ENCODE assay signal across 10 mouse cellular contexts in genomic region chr13:64205186-64205585, GRCm38 (mm10). TPM values are rescaled to one million over a fixed set of nuclear protein-coding genes. Genes with fewer than 3 reads are reported as not detected.
DNase-seq lines count a peak whose midpoint lies in the region; ATAC-seq lines count a peak whose summit lies in the region.
"Had no signal": no experiment of that assay in that cellular context is flagged by ENCODE, and none has a peak within 500 bp of the region (broad histone marks: within the 10 kb centered on the region; RNA-seq: fewer than 3 reads in every experiment).

No protein-coding gene starts in this region.

- no peaks in the 10 kb centered on the region for H3K27me3 ChIP-seq in heart, embryonic 14.5 days (ENCODE audit: control insufficient read depth, insufficient read depth, low read length)
- no peaks in the 10 kb centered on the region for H3K27me3 ChIP-seq in hindbrain, embryonic 12.5 days
- H3K27me3 ChIP-seq in lung, embryonic 16.5 days (ENCODE audit: control insufficient read depth, insufficient read depth, low read depth, low read length), result no peaks in the 10 kb centered on the region
- H3K27me3 ChIP-seq: embryonic facial prominence, embryonic 15.5 days had no signal

- no peak overlapping the region for H3K4me3 ChIP-seq in heart, embryonic 14.5 days (ENCODE audit: control insufficient read depth in 1 of 2, insufficient read depth in 1 of 2, low read depth in 1 of 2, low read length in 2 of 2)
- H3K4me3 ChIP-seq in hindbrain, embryonic 12.5 days, result no peak overlapping the region
- no peak overlapping the region for H3K4me3 ChIP-seq in lung, embryonic 16.5 days (ENCODE audit: low read length)
- H3K4me3 ChIP-seq: embryonic facial prominence, embryonic 15.5 days had no signal

- no peak for DNase-seq in heart, postnatal 36 days
- peak; percentile 15 for DNase-seq in MN1 (ENCODE audit: low spot score)
- DNase-seq in left cerebral cortex, adult 9 months (ENCODE audit: low spot score in 2 of 2), result no peak
- DNase-seq in frontal cortex, postnatal 10 days (ENCODE audit: low spot score in 2 of 2), result no peak
- no peak for DNase-seq in gastrocnemius, postnatal 36 days

- ATAC-seq in heart, embryonic 14.5 days (ENCODE audit: insufficient number of reproducible peaks, insufficient read depth, low FRiP score, low read depth), result peak; percentile 68; the same call in 1 of the 2 replicates
- peak; percentile 68 for ATAC-seq in hindbrain, embryonic 12.5 days (ENCODE audit: low FRiP score)
- peak; percentile 78 for ATAC-seq in lung, embryonic 16.5 days (ENCODE audit: low read depth)

- H3K36me3 ChIP-seq in heart, embryonic 14.5 days (ENCODE audit: control insufficient read depth, insufficient read depth, low read length), result peaks cover 22% of the 10 kb centered on the region
- peaks cover 7% of the 10 kb centered on the region; the same call in 1 of the 2 replicates for H3K36me3 ChIP-seq in hindbrain, embryonic 12.5 days
- no peaks in the 10 kb centered on the region for H3K36me3 ChIP-seq in lung, embryonic 16.5 days (ENCODE audit: control insufficient read depth, insufficient read depth, low read length)

- intact Hi-C loops in heart, postnatal 36 days (cut with DNase I), result no loop called here
- intact Hi-C loops in gastrocnemius, postnatal 36 days (cut with DNase I), result no loop called here

- no peak overlapping the region for H3K9ac ChIP-seq in heart, embryonic 14.5 days (ENCODE audit: low read length)
- no peak overlapping the region for H3K9ac ChIP-seq in hindbrain, embryonic 12.5 days
- H3K9ac ChIP-seq in lung, embryonic 16.5 days (ENCODE audit: low read length), result no peak overlapping the region
- H3K9ac ChIP-seq: embryonic facial prominence, embryonic 15.5 days had no signal

- H3K4me1 ChIP-seq in heart, embryonic 14.5 days (ENCODE audit: control insufficient read depth in 2 of 2, insufficient read depth in 2 of 2, low read length in 2 of 2), result no peaks in the 10 kb centered on the region
- no peaks in the 10 kb centered on the region; the same call in 1 of the 2 replicates for H3K4me1 ChIP-seq in hindbrain, embryonic 12.5 days
- H3K4me1 ChIP-seq in lung, embryonic 16.5 days (replicated peaks; ENCODE audit: control insufficient read depth, insufficient read depth, low read length), result no peaks in the 10 kb centered on the region
- H3K4me1 ChIP-seq: embryonic facial prominence, embryonic 15.5 days had no signal

- no peak overlapping the region for H3K4me2 ChIP-seq in heart, embryonic 14.5 days (ENCODE audit: low read length)
- no peak overlapping the region for H3K4me2 ChIP-seq in hindbrain, embryonic 12.5 days (replicated peaks)
- H3K4me2 ChIP-seq in lung, embryonic 16.5 days (ENCODE audit: low read depth, low read length), result no peak overlapping the region
- H3K4me2 ChIP-seq: embryonic facial prominence, embryonic 15.5 days had no signal

- WGBS in heart, embryonic 14.5 days, result 60% methylated on average over 2 of the region's 2 CpGs
- WGBS in hindbrain, embryonic 12.5 days, result 29% methylated on average over 2 of the region's 2 CpGs
- WGBS in lung, embryonic 16.5 days, result 37% methylated on average over 2 of the region's 2 CpGs

- H3K27ac ChIP-seq in heart, embryonic 14.5 days (replicated peaks in 1 of 2; ENCODE audit: control insufficient read depth in 1 of 2, insufficient read depth in 1 of 2, low read depth in 2 of 2, low read length in 2 of 2), result no peak overlapping the region
- no peak overlapping the region for H3K27ac ChIP-seq in hindbrain, embryonic 12.5 days
- H3K27ac ChIP-seq in lung, embryonic 16.5 days (ENCODE audit: low read length), result no peak overlapping the region
- H3K27ac ChIP-seq: embryonic facial prominence, embryonic 15.5 days; macrophage had no signal

- H3K9me3 ChIP-seq in heart, embryonic 14.5 days (ENCODE audit: control insufficient read depth, low read length), result no peaks in the 10 kb centered on the region
- H3K9me3 ChIP-seq in hindbrain, embryonic 12.5 days (replicated peaks), result no peaks in the 10 kb centered on the region
- H3K9me3 ChIP-seq in lung, embryonic 16.5 days (ENCODE audit: control insufficient read depth, low read length), result no peaks in the 10 kb centered on the region
- H3K9me3 ChIP-seq: embryonic facial prominence, embryonic 15.5 days had no signal

RNA-seq across cellular contexts. Expression of gene Habp4, which starts 43.6 kb away (rescaled TPM):
- 70.9 and 72.4 TPM in 2 replicates for polyA plus RNA-seq in heart, embryonic 14.5 days (2014; fragmentation: Nextera tagmentation; extraction: Ambion mirVana)
- 10 to 100 TPM; 48.7 to 51.1 TPM for total RNA-seq in heart, postnatal 36 days (2021)
- polyA plus RNA-seq in hindbrain, embryonic 12.5 days (2016; fragmentation: Nextera tagmentation; extraction: Ambion mirVana), result 38.0 TPM in 2 replicates
- 16.5 and 18.0 TPM in 2 replicates for polyA plus RNA-seq in lung, embryonic 16.5 days (2015; fragmentation: Nextera tagmentation; extraction: Ambion mirVana)
- 10 to 100 TPM; 21.2 to 24.2 TPM for total RNA-seq in gastrocnemius, postnatal 36 days (2021)

RNA-seq across cellular contexts. Expression of gene Zfp367, which starts 52.2 kb away (rescaled TPM):
- 28.1 and 30.2 TPM in 2 replicates for polyA plus RNA-seq in heart, embryonic 14.5 days (2014; fragmentation: Nextera tagmentation; extraction: Ambion mirVana)
- 10 to 100 TPM; 20.9 to 22.8 TPM for total RNA-seq in heart, postnatal 36 days (2021)
- polyA plus RNA-seq in hindbrain, embryonic 12.5 days (2016; fragmentation: Nextera tagmentation; extraction: Ambion mirVana), result 13.8 and 14.0 TPM in 2 replicates
- 22.9 and 24.1 TPM in 2 replicates for polyA plus RNA-seq in lung, embryonic 16.5 days (2015; fragmentation: Nextera tagmentation; extraction: Ambion mirVana)
- 10 to 100 TPM; 19.6 to 22.3 TPM for total RNA-seq in gastrocnemius, postnatal 36 days (2021)
